Mouse (Mus musculus): Measurements from ENCODE around the gene Gm44502. TPM values are rescaled to one million over a fixed set of nuclear protein-coding genes. Genes with fewer than 3 reads are reported as not detected.

Gm44502 gene
- polyA plus RNA-seq, 1 experiment from 2014 or later: not detected

DNA sequence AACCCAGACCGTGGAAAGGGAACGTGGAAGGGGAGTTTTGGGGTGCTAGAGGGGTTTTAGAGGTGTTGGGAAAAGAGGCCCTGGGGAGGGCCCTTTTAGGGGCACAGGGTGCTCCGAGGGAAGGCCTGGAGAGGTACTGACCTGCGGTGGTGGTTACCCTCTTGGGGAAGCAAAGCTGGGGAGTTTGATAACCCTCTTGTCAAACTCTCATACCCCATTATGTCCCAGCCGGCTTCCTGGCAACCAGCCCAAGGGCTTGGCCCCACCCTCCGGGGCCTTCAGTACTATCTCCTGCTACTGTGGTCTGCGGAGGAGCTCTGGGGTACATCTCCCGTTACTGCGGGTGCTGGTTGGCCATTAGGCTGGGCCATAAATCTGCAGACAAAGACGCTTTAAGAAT, 50.1 kb downstream of the Gm44502 start:
- Histone ChIP-seq H3K4me1 (ENCODE audit: insufficient read depth, low read length) (peaks cover 17% of the 10 kb centered on the region), H3K27ac (ENCODE audit: low read length) (no peak overlapping the region), H3K9ac (replicated peaks; ENCODE audit: low read length) (no peak overlapping the region; the same call in 1 of the 2 replicates), H3K9me3 (ENCODE audit: low read length) (no peaks in the 10 kb centered on the region), H3K4me2 (replicated peaks; ENCODE audit: low read depth, low read length) (peak overlapping the region; percentile 82), H3K36me3 (ENCODE audit: insufficient read depth, low read length) (no peaks in the 10 kb centered on the region), H3K4me3 (ENCODE audit: low read length) (peak overlapping the region; percentile 49), H3K27me3 (ENCODE audit: insufficient read depth, low read length) (peaks cover 48% of the 10 kb centered on the region)
- WGBS: 8% methylated on average over 10 of the region's 10 CpGs
- no peak for ATAC-seq (ENCODE audit: low FRiP score, low TSS enrichment)

DNA sequence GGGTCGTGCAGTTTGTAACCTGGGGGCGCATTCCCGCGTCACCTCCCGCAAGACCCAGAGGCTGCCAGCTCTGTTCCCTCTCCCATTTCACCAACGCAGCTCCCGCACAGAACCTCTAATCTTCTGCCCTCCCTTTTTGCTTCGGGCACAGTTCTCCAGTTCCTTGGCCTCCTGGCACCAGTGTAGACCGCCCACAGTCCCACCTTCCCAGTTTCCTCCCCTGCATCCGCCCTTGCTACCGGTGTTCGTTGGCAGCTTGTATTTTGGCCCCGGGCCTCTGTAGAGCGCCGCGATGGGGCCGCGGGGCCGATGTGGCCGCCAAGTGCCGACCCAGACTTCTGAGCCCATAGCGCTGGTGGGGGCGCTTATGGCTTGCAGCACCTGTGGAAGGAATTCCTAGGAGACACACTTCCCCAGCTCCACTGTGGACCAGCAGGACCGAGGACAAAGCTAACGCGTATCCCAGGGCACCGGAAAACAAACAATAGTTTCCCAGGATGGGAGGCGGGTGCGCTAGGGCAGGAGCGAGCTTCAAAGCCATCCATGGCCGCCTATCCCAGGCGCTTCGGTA, 50.6 kb downstream of the Gm44502 start, which contains the start of gene Odf3b:
Gene Odf3b (minus strand): TSS at position 452 of the 571 bp plus-strand sequence.
- peaks cover 48% of the 10 kb centered on the region for H3K27me3 ChIP-seq (ENCODE audit: insufficient read depth, low read length)
- ATAC-seq (ENCODE audit: low FRiP score, low TSS enrichment): peak; percentile 4; the same call in 1 of the 2 replicates

GRCm38 (mm10) chr15:89377938-89378828, 51.3 kb downstream of the Gm44502 start:
- Histone ChIP-seq H3K27me3 (ENCODE audit: insufficient read depth, low read length) (peaks cover 48% of the 10 kb centered on the region), H3K9me3 (ENCODE audit: low read length) (no peaks in the 10 kb centered on the region), H3K4me3 (ENCODE audit: low read length) (peak overlapping the region; percentile 49), H3K27ac (ENCODE audit: low read length) (no peak overlapping the region), H3K9ac (replicated peaks; ENCODE audit: low read length) (peak overlapping the region; percentile 63), H3K36me3 (ENCODE audit: insufficient read depth, low read length) (no peaks in the 10 kb centered on the region), H3K4me1 (ENCODE audit: insufficient read depth, low read length) (peaks cover 22% of the 10 kb centered on the region), H3K4me2 (replicated peaks; ENCODE audit: low read depth, low read length) (peak overlapping the region; percentile 82)
- ATAC-seq (ENCODE audit: low FRiP score, low TSS enrichment): no peak
- WGBS: 9% methylated on average over 46 of the region's 46 CpGs

More for the DNA sequence above, 50.6 kb downstream of the Gm44502 start, which contains the start of gene Odf3b:
- under 1% methylated on average over 33 of the region's 33 CpGs for WGBS
- H3K36me3 ChIP-seq (ENCODE audit: insufficient read depth, low read length): no peaks in the 10 kb centered on the region
- peaks cover 21% of the 10 kb centered on the region for H3K4me1 ChIP-seq (ENCODE audit: insufficient read depth, low read length)
- no peak within 1 kb of the TSS for H3K27ac ChIP-seq (ENCODE audit: low read length)
- no peaks in the 10 kb centered on the region for H3K9me3 ChIP-seq (ENCODE audit: low read length)
- H3K9ac ChIP-seq (replicated peaks; ENCODE audit: low read length): peak within 1 kb of the TSS; percentile 63
- H3K4me3 ChIP-seq (ENCODE audit: low read length): peak within 1 kb of the TSS; percentile 49
- H3K4me2 ChIP-seq (replicated peaks; ENCODE audit: low read depth, low read length): peak within 1 kb of the TSS; percentile 82

GRCm38 (mm10) chr15:89377362-89377761, 52.1 kb downstream of the Gm44502 start:
- no peak overlapping the region for H3K9ac ChIP-seq (replicated peaks; ENCODE audit: low read length)
- peak overlapping the region; percentile 13 for H3K4me3 ChIP-seq (ENCODE audit: low read length)
- WGBS: 4% methylated on average over 18 of the region's 18 CpGs
- H3K4me1 ChIP-seq (ENCODE audit: insufficient read depth, low read length): peaks cover 30% of the 10 kb centered on the region
- peaks cover under 1% of the 10 kb centered on the region; the same call in 1 of the 2 replicates for H3K36me3 ChIP-seq (ENCODE audit: insufficient read depth, low read length)
- H3K9me3 ChIP-seq (ENCODE audit: low read length): no peaks in the 10 kb centered on the region
- H3K4me2 ChIP-seq (replicated peaks; ENCODE audit: low read depth, low read length): peak overlapping the region; percentile 26
- no peak overlapping the region for H3K27ac ChIP-seq (ENCODE audit: low read length)
- peaks cover 48% of the 10 kb centered on the region for H3K27me3 ChIP-seq (ENCODE audit: insufficient read depth, low read length)
- no peak for ATAC-seq (ENCODE audit: low FRiP score, low TSS enrichment)

- peak within 1 kb of the TSS; percentile 26 for H3K4me2 ChIP-seq (replicated peaks; ENCODE audit: low read depth, low read length)
- peaks cover 48% of the 10 kb centered on the region for H3K27me3 ChIP-seq (ENCODE audit: insufficient read depth, low read length)
- H3K4me3 ChIP-seq (ENCODE audit: low read length): peak within 1 kb of the TSS; percentile 13
- H3K9ac ChIP-seq (replicated peaks; ENCODE audit: low read length): no peak within 1 kb of the TSS
- ATAC-seq (ENCODE audit: low FRiP score, low TSS enrichment): no peak
- H3K4me1 ChIP-seq (ENCODE audit: insufficient read depth, low read length): peaks cover 30% of the 10 kb centered on the region
- WGBS: 16% methylated on average over 16 of the region's 16 CpGs
- no peaks in the 10 kb centered on the region for H3K9me3 ChIP-seq (ENCODE audit: low read length)
- H3K27ac ChIP-seq (ENCODE audit: low read length): no peak within 1 kb of the TSS
- peaks cover 5% of the 10 kb centered on the region for H3K36me3 ChIP-seq (ENCODE audit: insufficient read depth, low read length)
These were observed 52.5 kb downstream of the Gm44502 start, which contains the start of gene Tymp for GRCm38 (mm10) chr15:89376957-89377356. TSS of gene Tymp (minus strand) at chr15:89377039.

DNA sequence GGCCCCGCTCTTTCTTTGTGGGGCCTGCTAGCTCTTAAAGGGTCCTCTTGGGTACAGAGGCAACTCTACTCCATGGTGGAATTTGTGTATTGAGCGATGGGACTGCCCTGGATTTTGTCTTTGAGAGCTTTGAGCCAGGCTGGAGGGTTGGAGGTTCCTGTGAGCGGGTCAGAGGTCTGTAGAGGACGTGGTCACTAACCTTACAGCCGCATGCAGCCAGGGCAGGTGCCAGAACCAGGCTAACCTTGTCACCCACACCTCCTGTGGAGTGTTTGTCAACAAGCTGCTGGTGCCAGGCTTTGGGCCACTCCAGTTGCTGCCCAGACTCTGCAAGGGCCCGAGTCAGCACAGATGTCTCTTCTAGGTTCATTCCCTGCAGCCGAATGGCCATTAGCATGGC, 53.5 kb downstream of the Gm44502 start:
- H3K9me3 ChIP-seq (ENCODE audit: low read length): no peaks in the 10 kb centered on the region
- H3K27me3 ChIP-seq (ENCODE audit: insufficient read depth, low read length): peaks cover 46% of the 10 kb centered on the region
- no peak for ATAC-seq (ENCODE audit: low FRiP score, low TSS enrichment)
- H3K9ac ChIP-seq (replicated peaks; ENCODE audit: low read length): no peak overlapping the region
- H3K4me3 ChIP-seq (ENCODE audit: low read length): no peak overlapping the region
- H3K4me2 ChIP-seq (replicated peaks; ENCODE audit: low read depth, low read length): no peak overlapping the region
- 83% methylated on average over 7 of the region's 7 CpGs for WGBS
- H3K27ac ChIP-seq (ENCODE audit: low read length): no peak overlapping the region
- H3K4me1 ChIP-seq (ENCODE audit: insufficient read depth, low read length): peaks cover 30% of the 10 kb centered on the region
- peaks cover 14% of the 10 kb centered on the region for H3K36me3 ChIP-seq (ENCODE audit: insufficient read depth, low read length)

DNA sequence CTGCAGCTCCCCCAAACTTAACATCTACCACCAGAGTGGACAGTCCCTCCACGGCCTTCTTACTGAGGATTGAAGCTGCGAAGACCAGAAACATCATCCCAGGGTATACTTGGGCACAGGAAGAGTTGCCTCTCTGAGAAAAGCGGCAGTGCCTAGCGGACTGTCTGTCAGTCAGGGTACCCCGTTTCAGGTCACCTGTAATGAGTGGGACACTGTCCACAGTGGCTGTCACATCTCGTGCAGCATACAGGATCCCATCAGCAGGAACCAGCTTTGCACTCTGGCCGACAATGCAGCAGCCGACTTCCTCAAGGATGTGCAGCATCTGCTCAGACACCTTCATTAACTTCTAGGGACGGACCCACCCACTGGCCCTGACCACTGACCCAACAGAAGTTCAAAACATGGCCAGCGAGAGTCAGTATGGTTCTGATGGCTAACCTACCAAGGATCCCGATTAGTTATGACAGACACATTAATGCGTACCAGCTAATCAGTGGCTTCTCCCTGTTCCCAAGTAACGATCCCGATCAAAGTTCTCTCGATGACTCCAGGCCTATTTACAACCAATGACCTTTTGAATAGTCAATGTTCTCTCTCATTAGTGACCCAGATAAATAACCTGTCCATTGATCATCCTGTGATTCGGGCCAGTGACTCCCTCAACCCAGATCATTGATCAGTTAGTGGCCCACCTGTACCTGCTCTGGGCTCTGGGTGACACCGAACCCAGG, 54.5 kb downstream of the Gm44502 start:
- WGBS: 88% methylated on average over 17 of the region's 17 CpGs
- ATAC-seq (ENCODE audit: low FRiP score, low TSS enrichment): no peak
- peaks cover 39% of the 10 kb centered on the region for H3K27me3 ChIP-seq (ENCODE audit: insufficient read depth, low read length)
- H3K4me2 ChIP-seq (replicated peaks; ENCODE audit: low read depth, low read length): no peak overlapping the region
- H3K27ac ChIP-seq (ENCODE audit: low read length): no peak overlapping the region
- H3K4me3 ChIP-seq (ENCODE audit: low read length): no peak overlapping the region
- H3K9me3 ChIP-seq (ENCODE audit: low read length): no peaks in the 10 kb centered on the region
- H3K4me1 ChIP-seq (ENCODE audit: insufficient read depth, low read length): peaks cover 30% of the 10 kb centered on the region
- peaks cover 25% of the 10 kb centered on the region for H3K36me3 ChIP-seq (ENCODE audit: insufficient read depth, low read length)
- H3K9ac ChIP-seq (replicated peaks; ENCODE audit: low read length): peak overlapping the region; percentile 88; the same call in 1 of the 2 replicates

DNA sequence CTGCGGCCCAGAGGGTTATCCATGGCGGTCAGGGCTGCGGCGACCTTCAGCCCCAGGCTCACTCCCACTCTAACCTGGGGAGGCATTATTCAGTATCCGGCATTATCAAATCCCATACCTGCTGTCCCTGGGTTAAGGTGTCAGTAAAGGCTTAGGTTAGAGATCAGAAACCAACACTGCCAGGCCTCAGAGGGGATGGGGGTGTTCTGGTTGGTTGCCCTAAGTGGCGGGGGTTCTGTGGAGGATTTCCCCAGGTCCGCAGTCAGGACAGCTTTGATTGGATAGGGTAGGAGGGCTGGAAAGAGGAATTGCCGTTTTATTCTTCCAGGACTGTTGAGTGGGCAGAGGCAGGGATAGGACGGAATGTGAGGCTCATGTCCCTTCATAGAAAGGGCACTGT, 55.2 kb downstream of the Gm44502 start:
- H3K27ac ChIP-seq (ENCODE audit: low read length): peak overlapping the region; percentile 97
- H3K36me3 ChIP-seq (ENCODE audit: insufficient read depth, low read length): peaks cover 31% of the 10 kb centered on the region
- peak overlapping the region; percentile 90 for H3K4me2 ChIP-seq (replicated peaks; ENCODE audit: low read depth, low read length)
- H3K9me3 ChIP-seq (ENCODE audit: low read length): no peaks in the 10 kb centered on the region
- WGBS: 51% methylated on average over 9 of the region's 9 CpGs
- ATAC-seq (ENCODE audit: low FRiP score, low TSS enrichment): no peak
- H3K27me3 ChIP-seq (ENCODE audit: insufficient read depth, low read length): peaks cover 34% of the 10 kb centered on the region
- H3K4me1 ChIP-seq (ENCODE audit: insufficient read depth, low read length): peaks cover 27% of the 10 kb centered on the region
- H3K9ac ChIP-seq (replicated peaks; ENCODE audit: low read length): peak overlapping the region; percentile 88
- H3K4me3 ChIP-seq (ENCODE audit: low read length): peak overlapping the region; percentile 79

GRCm38 (mm10) chr15:89373762-89374248, 55.7 kb downstream of the Gm44502 start, which contains the start of gene Sco2:
TSS of gene Sco2 (minus strand) at chr15:89373846.
- Histone ChIP-seq H3K27ac (ENCODE audit: low read length) (peak within 1 kb of the TSS; percentile 97), H3K9ac (replicated peaks; ENCODE audit: low read length) (peak within 1 kb of the TSS; percentile 88), H3K27me3 (ENCODE audit: insufficient read depth, low read length) (peaks cover 29% of the 10 kb centered on the region), H3K9me3 (ENCODE audit: low read length) (no peaks in the 10 kb centered on the region), H3K4me1 (ENCODE audit: insufficient read depth, low read length) (peaks cover 22% of the 10 kb centered on the region), H3K36me3 (ENCODE audit: insufficient read depth, low read length) (peaks cover 33% of the 10 kb centered on the region), H3K4me3 (ENCODE audit: low read length) (peak within 1 kb of the TSS; percentile 79), H3K4me2 (replicated peaks; ENCODE audit: low read depth, low read length) (peak within 1 kb of the TSS; percentile 90)
- under 1% methylated on average over 42 of the region's 42 CpGs for WGBS
- ATAC-seq (ENCODE audit: low FRiP score, low TSS enrichment): peak; percentile 85
